Mouse (Mus musculus) kidney, postnatal 0 days (tissue): ENCODE measurements at regions not wholly inside any gene's neighbourhood (a gene's known extent, or its start where the extent isn't known, plus 50 kb on each side); places are given as distances from the start of the nearest gene placed in this dataset.

ENCODE experiments used
- ATAC-seq: fragments of 200-750 bp; cut with Nextera tagmentation; replicated peaks from 2 replicates; pipeline ENCODE4 v1.8.0; 2017; ENCODE audit warnings: low read depth, moderate number of reproducible peaks, moderate TSS enrichment, moderate library complexity; ENCODE audit not compliant: low FRiP score
- DNase-seq: peaks from one replicate; pipeline ENCODE4 v3.0.0-alpha.2; 2016; ENCODE audit warnings: low spot score
- H3K27ac ChIP-seq: fragments of 300-500 bp; sonication (generic); 2 replicates; pipeline ENCODE4 v1.5.1; 2014; ENCODE audit warnings: mild to moderate bottlenecking
- H3K27me3 ChIP-seq: fragments of 300-500 bp; sonication (generic); 2 replicates; pipeline ENCODE4 v1.6.1; 2014; ENCODE audit warnings: low read length, mixed read lengths; ENCODE audit not compliant: insufficient read depth
- H3K36me3 ChIP-seq: fragments of 300-500 bp; sonication (generic); 2 replicates; pipeline ENCODE4 v1.6.1; 2014; ENCODE audit warnings: low read length, mixed read lengths; ENCODE audit not compliant: insufficient read depth
- H3K4me1 ChIP-seq: fragments of 300-500 bp; sonication (generic); replicated peaks from 2 replicates; pipeline ENCODE4 v1.6.1; 2014; ENCODE audit warnings: antibody characterized with exemption, low read length, mixed read lengths; ENCODE audit not compliant: insufficient read depth
- H3K4me2 ChIP-seq: fragments of 300-500 bp; sonication (generic); 2 replicates; pipeline ENCODE4 v1.6.1; 2014; ENCODE audit warnings: mild to moderate bottlenecking, low read length, moderate library complexity, mixed read lengths
- H3K4me3 ChIP-seq: fragments of 300-500 bp; sonication (generic); replicated peaks from 2 replicates; pipeline ENCODE4 v1.5.1; 2014; ENCODE audit warnings: low read depth, low read length
- H3K9ac ChIP-seq: fragments of 300-500 bp; sonication (generic); 2 replicates; pipeline ENCODE4 v1.6.1; 2014; ENCODE audit warnings: low read depth, low read length
- H3K9me3 ChIP-seq: fragments of 300-500 bp; sonication (generic); replicated peaks from 2 replicates; pipeline ENCODE4 v1.6.1; 2016; ENCODE audit warnings: low read length, inconsistent platforms, mixed read lengths
- CTCF ChIP-seq: IDR thresholded peaks from 2 replicates; pipeline ENCODE4 v1.5.1; 2016; ENCODE audit warnings: antibody characterized with exemption, low read depth, mild to moderate bottlenecking, moderate library complexity
- WGBS: fragments of 180-500 bp; shearing (Covaris S2); extraction: QIAGEN DNeasy Blood & Tissue Kit; methylation state at CpG from one replicate; pipeline ENCODE4 v1.1.7; 2014; 5-methylcytosine and 5-hydroxymethylcytosine counted together

- Histone ChIP-seq H3K9me3 (no peaks in the 10 kb centered on the region), H3K27me3 (no peaks in the 10 kb centered on the region), H3K9ac (no peak overlapping the region), H3K27ac (no peak overlapping the region), H3K4me3 (peak overlapping the region; percentile 14; the same call in 1 of the 2 replicates), H3K4me1 (peaks cover 7% of the 10 kb centered on the region), H3K36me3 (no peaks in the 10 kb centered on the region), H3K4me2 (peak overlapping the region; percentile 52)
- TF ChIP-seq CTCF, result no peak
- 8% methylated on average over 15 of the region's 15 CpGs for WGBS
- no peak for DNase-seq
- ATAC-seq, result no peak
Observed at GRCm38 (mm10) chr8:34326614-34326965, 215.1 kb upstream of the Gm10131 start.

- TF ChIP-seq CTCF, result no peak
- Histone ChIP-seq H3K4me1 (peaks cover 7% of the 10 kb centered on the region), H3K9ac (no peak overlapping the region), H3K27me3 (no peaks in the 10 kb centered on the region), H3K36me3 (no peaks in the 10 kb centered on the region), H3K4me2 (peak overlapping the region; percentile 52), H3K4me3 (peak overlapping the region; percentile 14; the same call in 1 of the 2 replicates), H3K27ac (no peak overlapping the region), H3K9me3 (no peaks in the 10 kb centered on the region)
- DNase-seq (peak; percentile 7), ATAC-seq (peak; percentile 29; the same call in 1 of the 2 replicates)
- WGBS, result 6% methylated on average over 14 of the region's 17 CpGs
Observed at GRCm38 (mm10) chr8:34325841-34326613, 214.5 kb upstream of the Gm10131 start.

- Histone ChIP-seq H3K4me3 (no peak overlapping the region), H3K4me2 (no peak overlapping the region), H3K9me3 (no peaks in the 10 kb centered on the region), H3K27me3 (no peaks in the 10 kb centered on the region), H3K9ac (no peak overlapping the region), H3K27ac (no peak overlapping the region), H3K36me3 (no peaks in the 10 kb centered on the region), H3K4me1 (no peaks in the 10 kb centered on the region)
- ATAC-seq (no peak), DNase-seq (peak; percentile 55)
- 47% methylated on average over 6 of the region's 6 CpGs for WGBS
- no peak for TF ChIP-seq CTCF
Observed at GRCm38 (mm10) chr8:34320158-34320587, 208.6 kb upstream of the Gm10131 start.

GRCm38 (mm10) chr8:34319719-34320118, 208.2 kb upstream of the Gm10131 start:
- no peak for ATAC-seq
- DNase-seq, result no peak
- no peaks in the 10 kb centered on the region for H3K27me3 ChIP-seq
- no peak for TF ChIP-seq CTCF
- H3K4me2 ChIP-seq, result no peak overlapping the region
- H3K9ac ChIP-seq, result no peak overlapping the region
- no peaks in the 10 kb centered on the region for H3K9me3 ChIP-seq
- H3K4me1 ChIP-seq, result no peaks in the 10 kb centered on the region
- H3K4me3 ChIP-seq, result no peak overlapping the region
- no peak overlapping the region for H3K27ac ChIP-seq
- H3K36me3 ChIP-seq, result no peaks in the 10 kb centered on the region
- 67% methylated on average over 5 of the region's 5 CpGs for WGBS

- no peaks in the 10 kb centered on the region for H3K27me3 ChIP-seq
- no peaks in the 10 kb centered on the region for H3K36me3 ChIP-seq
Observed at GRCm38 (mm10) chr8:34315233-34315632, 203.7 kb upstream of the Gm10131 start.

GRCm38 (mm10) chr8:34305542-34306485, 194.3 kb upstream of the Gm10131 start:
- TF ChIP-seq CTCF, result no peak
- H3K4me2 ChIP-seq, result peak overlapping the region; percentile 16; the same call in 1 of the 2 replicates
- H3K27me3 ChIP-seq, result no peaks in the 10 kb centered on the region
- DNase-seq (peak; percentile 68), ATAC-seq (peak; percentile 52; the same call in 1 of the 2 replicates)
- H3K4me1 ChIP-seq, result no peaks in the 10 kb centered on the region
- H3K4me3 ChIP-seq, result no peak overlapping the region
- WGBS, result 15% methylated on average over 7 of the region's 7 CpGs
- no peak overlapping the region for H3K27ac ChIP-seq
- H3K9ac ChIP-seq, result no peak overlapping the region
- no peaks in the 10 kb centered on the region for H3K36me3 ChIP-seq
- no peaks in the 10 kb centered on the region for H3K9me3 ChIP-seq

More at GRCm38 (mm10) chr8:34315233-34315632, 203.7 kb upstream of the Gm10131 start:
- Histone ChIP-seq H3K4me1 (no peaks in the 10 kb centered on the region), H3K27ac (no peak overlapping the region), H3K4me2 (no peak overlapping the region), H3K9me3 (no peaks in the 10 kb centered on the region), H3K9ac (no peak overlapping the region), H3K4me3 (no peak overlapping the region)
- no peak for ATAC-seq
- no peak for DNase-seq
- no peak for TF ChIP-seq CTCF
